Mouse (Mus musculus) myocyte (in vitro differentiated cells): ENCODE results near the gene Tra2b. TPM values are rescaled to one million over a fixed set of nuclear protein-coding genes. Genes with fewer than 3 reads are reported as not detected.

Experiments
- H3K27me3 ChIP-seq: one replicate; pipeline ENCODE4 v1.6.1; 2011; ENCODE audit not compliant: control insufficient read depth, insufficient read depth, insufficient read length
- H3K36me3 ChIP-seq: one replicate; pipeline ENCODE4 v1.6.1; 2011; ENCODE audit not compliant: control insufficient read depth, insufficient read depth
- H3K4me2 ChIP-seq: one replicate; pipeline ENCODE4 v1.6.1; 2011; ENCODE audit warnings: low read depth, control low read depth
- H3K4me3 ChIP-seq: one replicate; pipeline ENCODE4 v1.5.1; 2011; ENCODE audit warnings: mild to moderate bottlenecking, control low read depth, moderate library complexity
- H3K79me2 ChIP-seq: one replicate; pipeline ENCODE4 v1.6.1; 2011; ENCODE audit not compliant: control insufficient read depth, insufficient read depth
- H3ac ChIP-seq: one replicate; pipeline ENCODE4 v1.6.1; 2011; ENCODE audit not compliant: control insufficient read depth, insufficient read length
- CEBPB ChIP-seq: IDR thresholded peaks from 2 replicates; pipeline ENCODE4 v1.6.1; 2011; ENCODE audit warnings: mild to moderate bottlenecking, moderate library complexity; ENCODE audit not compliant: poor library complexity, insufficient read depth, severe bottlenecking
- E2F4 ChIP-seq: IDR thresholded peaks from one replicate; pipeline ENCODE4 v1.6.1; 2011; ENCODE audit warnings: mild to moderate bottlenecking, control low read depth, moderate library complexity; ENCODE audit not compliant: insufficient read depth
- MAX ChIP-seq: IDR thresholded peaks from one replicate; pipeline ENCODE4 v1.6.1; 2011; ENCODE audit warnings: low read depth, mild to moderate bottlenecking, control low read depth
- MYOD1 ChIP-seq, 3 experiments: IDR thresholded peaks; one replicate each; pipeline ENCODE4 v1.6.1; 2011; ENCODE audit warnings: control low read depth in 2 of 3, low read depth in 2 of 3, mild to moderate bottlenecking in 2 of 3, moderate library complexity in 1 of 3; ENCODE audit not compliant: insufficient read length in 2 of 3, control insufficient read depth in 1 of 3
- MYOG ChIP-seq, 3 experiments: IDR thresholded peaks; one replicate each; pipeline ENCODE4 v1.6.1; 2011; ENCODE audit warnings: control low read depth in 2 of 3, low read depth in 2 of 3, mild to moderate bottlenecking in 2 of 3; ENCODE audit not compliant: insufficient read length in 2 of 3, control insufficient read depth in 1 of 3, insufficient read depth in 1 of 3
- POLR2A ChIP-seq: IDR thresholded peaks from one replicate; pipeline ENCODE4 v1.6.1; 2011; ENCODE audit warnings: low read depth, mild to moderate bottlenecking, control low read depth, moderate library complexity; ENCODE audit not compliant: insufficient read length
- POLR2AphosphoS2 ChIP-seq: IDR thresholded peaks from one replicate; pipeline ENCODE4 v1.6.1; 2011; ENCODE audit warnings: low read depth, control low read depth; ENCODE audit not compliant: insufficient read length
- REST ChIP-seq: IDR thresholded peaks from one replicate; pipeline ENCODE4 v1.6.1; 2011; ENCODE audit warnings: mild to moderate bottlenecking, control low read depth, moderate library complexity; ENCODE audit not compliant: insufficient read depth, insufficient read length
- SRF ChIP-seq: IDR thresholded peaks from one replicate; pipeline ENCODE4 v1.6.1; 2011; ENCODE audit warnings: low read depth; ENCODE audit not compliant: control insufficient read depth, insufficient read length
- TCF12 ChIP-seq: IDR thresholded peaks from one replicate; pipeline ENCODE4 v1.6.1; 2011; ENCODE audit warnings: mild to moderate bottlenecking, control low read depth; ENCODE audit not compliant: poor library complexity, insufficient read depth, severe bottlenecking
- TCF3 ChIP-seq: IDR thresholded peaks from one replicate; pipeline ENCODE4 v1.6.1; 2011; ENCODE audit warnings: low read depth, control low read depth; ENCODE audit not compliant: insufficient read length
- USF1 ChIP-seq: IDR thresholded peaks from one replicate; pipeline ENCODE4 v1.6.1; 2011; ENCODE audit warnings: low read depth, mild to moderate bottlenecking, control low read depth, moderate library complexity
- polyA plus RNA-seq: library from polyadenylated mRNA; unstranded; fragments of >200 nt; fragmentation: generic; extraction: Trizol; gene quantifications from one replicate; pipeline ENCODE4 v1.2.1, GENCODE M21; 2012; ENCODE audit warnings: missing spikeins

The Tra2b gene
- polyA plus RNA-seq, 1 experiment, result 41.2 TPM

DNA sequence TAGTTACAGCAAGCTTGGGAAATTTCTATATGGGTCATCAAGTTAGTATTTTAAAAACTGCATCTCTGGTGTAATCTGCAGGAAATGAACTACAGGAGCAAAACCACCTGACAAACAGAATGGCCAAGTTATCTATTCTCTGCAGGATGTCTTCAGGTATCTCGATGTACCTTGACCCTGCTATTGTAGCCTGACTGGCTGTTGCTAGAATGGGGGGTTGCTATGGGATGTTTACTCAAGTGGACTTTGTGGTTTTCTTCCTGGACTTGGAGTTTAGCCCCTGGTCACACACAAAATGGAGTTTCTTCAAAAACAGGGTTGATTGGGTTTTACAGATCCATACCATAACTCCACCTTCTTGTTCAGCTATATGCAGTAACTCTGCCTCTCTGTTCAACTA, 62.3 kb downstream of the Tra2b start:
- TF ChIP-seq MAX (no peak), POLR2A (no peak), E2F4 (no peak), SRF (no peak), CEBPB (no peak), REST (no peak), MYOD1 (IDR thresholded peaks at IDR 0.05; ENCODE audit: control insufficient read depth in 1 of 3, insufficient read length in 2 of 3, low read depth in 2 of 3) (no peak), POLR2AphosphoS2 (no peak), TCF3 (no peak), TCF12 (no peak), USF1 (no peak), MYOG (IDR thresholded peaks at IDR 0.05; ENCODE audit: control insufficient read depth in 1 of 3, insufficient read depth in 1 of 3, insufficient read length in 2 of 3, low read depth in 2 of 3) (no peak)
- no peaks in the 10 kb centered on the region for H3K79me2 ChIP-seq
- H3K36me3 ChIP-seq, result no peaks in the 10 kb centered on the region

GRCm38 (mm10) chr16:22201858-22202257, 63.9 kb downstream of the Tra2b start:
- H3K79me2 ChIP-seq, result no peaks in the 10 kb centered on the region
- TF ChIP-seq USF1 (no peak), TCF12 (no peak), TCF3 (no peak), CEBPB (no peak), MYOD1 (IDR thresholded peaks at IDR 0.05; ENCODE audit: control insufficient read depth in 1 of 3, insufficient read length in 2 of 3, low read depth in 2 of 3) (no peak), MYOG (IDR thresholded peaks at IDR 0.05; ENCODE audit: control insufficient read depth in 1 of 3, insufficient read depth in 1 of 3, insufficient read length in 2 of 3, low read depth in 2 of 3) (no peak), POLR2A (no peak), REST (no peak), MAX (no peak), E2F4 (no peak)
- H3K4me3 ChIP-seq, result no peak overlapping the region
- H3K4me2 ChIP-seq, result no peak overlapping the region
- H3K36me3 ChIP-seq, result no peaks in the 10 kb centered on the region
- H3ac ChIP-seq, result no peak overlapping the region
- H3K27me3 ChIP-seq, result no peaks in the 10 kb centered on the region

More for the DNA sequence above, 62.3 kb downstream of the Tra2b start:
- no peak overlapping the region for H3K4me2 ChIP-seq
- no peak overlapping the region for H3K4me3 ChIP-seq
- no peak overlapping the region for H3ac ChIP-seq
- no peaks in the 10 kb centered on the region for H3K27me3 ChIP-seq

DNA sequence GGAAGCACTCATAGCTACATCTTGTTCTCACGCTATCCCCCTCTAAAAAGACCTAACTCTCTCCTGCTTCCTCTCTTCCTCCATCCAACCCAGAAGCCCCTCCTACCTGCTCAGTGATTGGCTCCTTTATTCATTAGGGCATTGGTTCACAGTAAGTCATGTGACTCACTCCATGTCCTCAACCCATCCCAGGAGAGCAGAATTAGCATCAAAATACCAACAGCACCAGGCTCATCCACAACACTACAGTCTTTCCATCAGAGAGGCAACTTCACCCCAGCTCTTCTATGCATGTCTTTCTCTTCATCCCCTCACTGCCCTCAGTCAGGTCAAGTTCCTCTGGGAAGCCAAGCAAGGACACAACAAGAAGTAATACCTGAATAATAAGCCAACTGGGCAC, 65.3 kb downstream of the Tra2b start:
- H3K36me3 ChIP-seq, result no peaks in the 10 kb centered on the region
- H3K4me2 ChIP-seq, result no peak overlapping the region
- H3K4me3 ChIP-seq, result no peak overlapping the region
- no peaks in the 10 kb centered on the region for H3K27me3 ChIP-seq
- TF ChIP-seq USF1, result no peak
- no peak for TF ChIP-seq E2F4
- no peak for TF ChIP-seq MYOD1 (IDR thresholded peaks at IDR 0.05; ENCODE audit: control insufficient read depth in 1 of 3, insufficient read length in 2 of 3, low read depth in 2 of 3)
- TF ChIP-seq TCF12, result no peak
- no peak for TF ChIP-seq MAX
- no peak for TF ChIP-seq POLR2A
- no peak for TF ChIP-seq MYOG (IDR thresholded peaks at IDR 0.05; ENCODE audit: control insufficient read depth in 1 of 3, insufficient read depth in 1 of 3, insufficient read length in 2 of 3, low read depth in 2 of 3)
- H3K79me2 ChIP-seq, result no peaks in the 10 kb centered on the region
- no peak overlapping the region for H3ac ChIP-seq

Other genes starting within 250 kb of the Tra2b start
- 12.2 TPM for gene Igf2bp2, start 102.7 kb downstream of the Tra2b start, polyA plus RNA-seq
- gene Etv5, start 173.7 kb upstream of the Tra2b start, polyA plus RNA-seq, result 17.2 TPM